Mouse (Mus musculus): ENCODE results near the gene Sirpb1a. TPM values are rescaled to one million over a fixed set of nuclear protein-coding genes. Genes with fewer than 3 reads are reported as not detected.

Sirpb1a gene
- not detected in 2 replicates for polyA plus RNA-seq (2012; rRNA removed)

DNA sequence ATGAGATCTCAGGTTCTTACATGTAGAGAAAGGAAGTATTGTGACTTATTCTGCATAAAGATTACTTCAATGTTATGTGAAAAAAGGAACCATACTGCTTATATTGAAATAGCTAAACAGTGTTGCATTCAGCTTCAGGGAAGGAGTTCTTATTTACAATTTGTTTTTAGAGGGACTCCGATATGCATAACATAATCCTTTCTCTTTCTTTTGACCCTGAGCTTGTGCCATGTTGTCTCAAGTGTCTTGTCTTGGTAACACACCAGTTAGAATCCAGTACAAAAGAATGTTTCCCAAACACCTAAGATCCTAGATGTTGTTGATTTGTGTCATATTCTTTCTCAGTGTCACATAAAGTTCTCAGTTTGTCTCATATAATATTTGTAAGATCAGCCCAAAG is at the start of gene Sirpb1a:
TSS of gene Sirpb1a (minus strand) at position 74 of the 400 bp plus-strand sequence.

DNA sequence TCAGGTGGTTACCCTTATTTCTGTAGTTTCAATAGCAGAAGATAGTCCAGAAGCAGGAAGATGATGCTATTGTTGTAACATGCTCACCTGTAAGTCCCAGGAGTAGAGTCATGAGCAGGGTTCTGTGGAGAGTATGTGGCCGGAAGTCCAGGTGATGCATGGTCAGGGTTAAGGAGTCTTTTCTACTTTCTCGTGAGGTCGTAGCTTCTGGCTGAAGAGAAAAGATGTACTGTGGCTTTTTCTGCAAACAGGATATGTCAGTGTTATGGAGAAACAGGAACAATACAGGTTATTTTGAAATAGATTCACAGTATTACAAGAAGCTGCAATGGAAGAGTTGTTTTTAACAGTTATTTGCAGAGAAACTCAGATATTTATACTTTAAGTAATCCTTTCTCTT is 94.3 kb downstream of the Sirpb1a start, which contains the start of gene Gm9733:
TSS of gene Gm9733 (minus strand) at position 240 of the 400 bp plus-strand sequence.

Other genes starting within 250 kb of the Sirpb1a start
- gene Gm9733, start 94.2 kb downstream of the Sirpb1a start, polyA plus RNA-seq (2012; rRNA removed) = not detected in 2 replicates
- gene Sirpb1b, start 148.5 kb upstream of the Sirpb1a start, polyA plus RNA-seq (2012; rRNA removed) = not detected in 2 replicates

Measured in central nervous system, embryonic 14 days (tissue).